Mouse (Mus musculus) frontal cortex, postnatal 25 days (tissue): Measurements from ENCODE around the gene Dock4.

Experiments
- DNase-seq, 2 experiments: peaks; one replicate each; pipeline ENCODE4 v3.0.0; 2022; ENCODE audit warnings: low spot score in 2 of 2

The Dock4 gene

GRCm38 (mm10) chr12:40767258-40767816, 321.6 kb downstream of the Dock4 start:
- no peak for DNase-seq

- no peak for DNase-seq
Observed at GRCm38 (mm10) chr12:40773091-40773490, 327.3 kb downstream of the Dock4 start.

DNA sequence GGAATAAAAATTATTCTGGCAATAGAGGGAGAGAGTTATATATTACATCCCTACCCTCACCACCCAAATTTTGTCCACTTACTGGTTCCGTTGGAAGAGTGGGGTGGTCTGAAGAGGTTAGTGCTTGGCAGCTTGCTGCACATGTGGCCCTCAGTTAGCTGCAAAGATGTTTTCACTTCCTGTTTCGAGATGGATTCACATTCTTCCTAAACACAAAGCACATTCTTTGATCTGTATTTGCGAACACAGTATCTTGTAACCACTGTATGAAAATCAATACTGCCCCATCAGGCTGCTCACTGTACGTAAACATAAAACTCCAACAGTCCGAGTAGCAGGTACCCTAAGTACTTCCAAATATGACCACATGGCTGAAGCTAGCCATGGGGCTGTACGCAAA, 335.8 kb downstream of the Dock4 start:
- DNase-seq: no peak

GRCm38 (mm10) chr12:40788621-40789111, 342.9 kb downstream of the Dock4 start:
- DNase-seq: no peak

- no peak for DNase-seq
Observed at GRCm38 (mm10) chr12:40789379-40790361, 343.9 kb downstream of the Dock4 start.

DNA sequence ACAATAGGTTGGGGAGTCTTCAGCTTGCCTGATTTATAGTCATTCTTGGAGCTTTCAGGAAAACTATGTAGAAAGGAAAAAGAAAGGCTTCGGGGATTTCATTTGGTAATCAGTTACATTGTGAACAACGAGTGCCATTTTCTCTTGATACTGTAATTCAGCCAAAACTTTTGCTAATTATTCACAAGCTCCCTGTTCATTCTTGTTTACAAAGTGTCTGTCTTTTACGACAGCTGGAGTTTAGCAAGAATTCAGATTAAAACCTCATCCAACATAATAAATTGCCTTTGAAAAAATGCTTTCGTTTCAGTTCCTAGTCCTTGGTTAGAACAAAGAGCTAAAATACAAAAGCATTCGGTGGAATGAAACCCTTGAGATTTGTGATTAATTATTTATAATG, 345.5 kb downstream of the Dock4 start:
- DNase-seq: no peak

DNA sequence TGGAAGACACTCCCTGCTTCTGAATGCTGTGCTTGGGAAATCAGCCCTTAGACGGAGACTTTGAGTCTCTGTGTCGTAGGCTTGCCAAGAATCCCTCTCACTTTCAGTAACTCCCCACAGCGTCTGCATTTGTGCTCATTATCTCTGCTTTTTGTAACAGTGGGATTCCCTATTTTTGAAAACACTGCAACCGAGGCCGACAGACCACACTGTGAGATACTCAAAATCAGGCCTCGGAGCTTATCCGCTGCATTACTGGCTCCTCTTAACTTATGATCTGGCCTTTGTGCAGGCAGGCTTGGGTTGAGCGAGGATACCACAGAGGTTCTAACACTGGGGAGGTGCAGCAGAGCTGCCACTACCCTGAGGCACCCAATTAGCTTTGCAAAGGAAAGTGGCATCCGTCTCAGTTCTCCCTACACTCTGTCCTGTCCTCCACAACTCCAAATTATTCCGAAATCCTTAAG, 346.5 kb downstream of the Dock4 start:
- DNase-seq: no peak

DNA sequence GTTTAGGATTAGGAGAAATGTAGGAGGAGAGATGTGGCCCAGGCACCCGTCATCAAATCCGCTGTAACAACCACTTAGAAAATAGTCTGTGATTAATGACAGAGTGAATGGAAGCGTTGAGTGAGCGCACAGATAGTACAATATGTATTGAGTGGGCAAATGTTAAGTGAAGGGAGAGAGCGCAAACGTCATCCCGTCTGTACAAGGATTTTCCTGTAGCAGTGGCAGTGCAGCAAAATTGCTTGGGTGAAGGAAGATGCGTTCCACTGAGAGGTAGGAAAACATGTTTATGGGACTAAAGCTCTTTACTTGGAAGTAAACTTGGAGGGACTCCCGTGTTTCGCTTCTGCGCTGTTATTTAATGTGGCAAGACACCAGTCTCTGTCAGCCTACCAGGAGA, 348.3 kb downstream of the Dock4 start:
- no peak for DNase-seq

- DNase-seq: no peak
Observed at GRCm38 (mm10) chr12:40794756-40795155, 349.0 kb downstream of the Dock4 start.

GRCm38 (mm10) chr12:40795768-40796167, 350.0 kb downstream of the Dock4 start:
- DNase-seq: no peak

- no peak for DNase-seq
Observed at GRCm38 (mm10) chr12:40796813-40797491, 351.2 kb downstream of the Dock4 start.

- no peak for DNase-seq
Observed at GRCm38 (mm10) chr12:40797561-40798343, 352.0 kb downstream of the Dock4 start.

DNA sequence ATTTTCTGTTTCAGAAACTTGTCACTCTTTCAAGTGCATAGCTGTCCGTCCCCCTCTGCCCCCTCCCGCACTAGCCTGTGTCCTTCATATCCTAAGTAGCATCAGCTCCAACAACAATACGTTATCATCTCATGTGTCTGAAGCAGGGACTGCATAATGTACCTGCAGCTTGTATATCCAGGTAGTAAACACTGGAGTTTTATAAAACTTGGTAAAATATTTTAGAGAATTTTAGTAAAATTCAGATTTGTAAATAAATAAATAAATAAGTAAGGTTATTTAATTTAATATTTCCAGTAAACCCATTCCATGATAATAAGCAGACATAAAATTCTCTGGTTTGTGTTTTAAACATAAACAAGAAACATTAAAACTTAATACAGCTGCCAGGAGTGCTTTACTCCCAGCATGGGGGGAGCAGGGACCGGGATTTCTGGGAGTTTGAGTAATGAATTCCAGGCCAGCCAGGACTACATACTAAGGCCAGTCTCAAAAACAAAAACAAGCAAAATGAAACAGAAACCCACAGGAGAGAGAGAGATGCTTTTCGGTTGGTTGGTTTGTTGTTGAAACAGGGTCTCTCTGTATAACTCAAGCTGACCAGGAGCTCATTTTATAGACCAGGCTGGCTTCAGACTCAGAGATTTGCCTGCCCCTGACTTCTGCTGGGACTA, 352.7 kb downstream of the Dock4 start:
- no peak for DNase-seq

GRCm38 (mm10) chr12:40801456-40801855, 355.7 kb downstream of the Dock4 start:
- no peak for DNase-seq

DNA sequence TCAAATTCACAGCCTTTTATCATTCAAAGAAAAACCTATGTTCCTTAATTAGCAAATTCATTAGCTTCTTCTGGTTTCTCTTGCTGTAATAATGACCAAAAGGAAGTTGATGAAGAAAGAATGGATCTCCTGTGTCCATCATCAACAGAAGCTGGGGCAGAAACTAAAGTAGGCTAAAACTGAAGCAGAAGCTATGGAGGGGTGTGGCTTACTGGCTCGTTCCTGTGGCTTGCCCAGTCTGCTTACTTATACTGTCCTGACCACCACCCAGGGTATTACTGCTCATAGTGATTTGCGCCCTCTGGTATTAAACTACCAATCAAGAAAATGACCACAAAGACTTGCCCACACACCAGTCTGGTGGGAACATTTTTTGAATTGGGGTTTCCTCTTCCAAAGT, 359.5 kb downstream of the Dock4 start:
- DNase-seq: no peak

DNA sequence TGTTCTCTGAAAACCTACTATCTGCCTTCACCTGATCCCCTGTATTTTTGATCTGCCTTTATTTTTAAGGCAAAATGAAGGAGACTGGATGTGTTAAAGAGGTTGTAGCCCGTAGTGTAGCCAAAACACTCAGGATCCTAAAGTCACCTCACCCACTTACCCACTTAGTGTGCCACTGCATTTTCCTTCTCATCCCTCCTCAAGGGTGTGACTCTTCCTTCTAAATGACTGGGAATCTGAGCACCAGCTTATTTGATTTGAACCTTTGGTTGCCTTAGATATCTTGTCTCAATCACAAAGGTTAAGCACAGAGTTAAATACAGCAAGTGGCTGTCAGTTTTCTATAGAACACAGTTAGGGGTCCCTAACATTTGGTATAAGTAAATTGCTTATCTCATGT, 362.2 kb downstream of the Dock4 start:
- DNase-seq: no peak

GRCm38 (mm10) chr12:40813474-40813873, 367.7 kb downstream of the Dock4 start:
- no peak for DNase-seq

DNA sequence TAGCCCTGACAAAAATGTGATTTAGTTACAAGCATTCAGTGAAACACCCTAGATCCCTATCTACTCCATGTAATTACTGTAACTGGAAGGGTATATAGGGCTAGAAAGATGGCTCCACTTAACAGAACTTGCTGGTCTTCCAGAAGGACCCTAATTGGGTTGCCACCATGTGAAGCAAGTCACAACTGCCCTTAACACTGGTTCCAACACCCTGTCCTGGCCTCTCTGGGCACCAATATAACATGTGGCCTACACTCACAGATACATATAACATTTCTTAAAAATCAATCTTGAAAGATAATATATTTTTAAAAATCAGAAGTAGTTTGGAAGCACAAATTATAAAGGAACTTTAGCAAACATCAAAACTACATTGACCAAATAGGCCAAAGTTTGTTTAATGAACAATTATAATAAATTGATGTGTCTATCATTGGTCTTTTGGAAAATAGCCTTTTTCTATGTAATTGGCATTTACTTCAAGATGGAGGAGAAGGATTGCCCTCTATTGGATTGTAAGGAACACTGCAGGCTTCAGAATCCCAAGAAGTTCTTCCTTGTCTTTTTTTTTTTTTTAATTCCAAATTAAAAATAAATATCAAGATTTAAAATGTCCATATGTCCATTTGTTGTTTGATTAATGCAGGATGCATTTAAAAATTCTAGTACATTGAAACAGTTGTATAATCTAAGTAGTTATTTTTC, 369.1 kb downstream of the Dock4 start:
- no peak for DNase-seq

DNA sequence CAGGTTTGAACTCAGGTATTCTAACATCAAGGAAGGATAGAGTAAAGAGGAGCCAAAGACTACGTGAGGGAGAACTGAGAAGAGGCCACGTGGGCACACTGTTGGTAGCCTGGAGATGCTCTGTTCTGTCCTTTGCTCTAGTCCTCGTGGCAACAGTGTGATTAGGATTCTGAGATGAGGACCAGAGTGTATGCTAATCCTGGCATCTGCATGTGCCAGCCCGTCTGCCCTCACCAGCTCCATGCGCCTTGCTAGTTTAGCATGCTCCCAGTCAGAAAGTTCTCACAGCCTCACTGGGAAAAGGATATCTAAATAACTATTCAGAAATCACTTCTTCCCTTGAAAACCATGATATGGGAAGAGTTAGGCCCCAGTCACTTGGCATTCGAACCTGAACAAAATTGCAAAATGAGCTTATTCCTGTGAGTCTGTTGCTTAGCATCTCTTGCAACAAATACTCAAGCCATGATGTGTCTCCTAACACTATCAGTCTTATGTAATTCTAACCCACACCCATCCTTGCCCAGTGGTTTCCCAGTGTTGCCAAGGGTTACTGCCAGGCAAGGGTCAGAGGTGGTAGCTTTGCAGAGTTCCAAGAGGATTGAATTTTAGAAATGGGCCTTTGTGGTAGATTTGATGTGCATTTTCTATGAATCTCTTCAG, 372.4 kb downstream of the Dock4 start:
- DNase-seq: no peak

DNA sequence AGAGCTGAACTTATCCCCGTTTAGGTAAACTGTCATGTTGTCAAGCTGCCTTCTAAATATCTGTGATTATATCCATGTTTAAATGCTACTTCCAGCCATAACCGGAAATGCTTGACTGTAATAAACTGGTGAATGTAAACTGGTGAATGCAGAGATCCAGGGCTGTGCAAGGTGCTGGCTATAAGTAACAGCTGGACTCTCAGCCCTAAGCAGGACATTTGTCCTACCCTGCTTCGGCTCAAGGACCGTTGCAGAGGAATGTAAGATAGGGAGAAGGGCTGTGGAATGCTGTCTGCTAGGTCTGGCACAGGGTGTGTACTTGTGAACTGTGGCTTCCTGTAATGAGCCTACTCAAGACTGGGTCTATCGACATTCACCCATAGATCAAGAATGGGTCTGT, 377.9 kb downstream of the Dock4 start:
- no peak for DNase-seq
